Comparison of ENCODE assay signal across 13 mouse cellular contexts in the genomic region with DNA sequence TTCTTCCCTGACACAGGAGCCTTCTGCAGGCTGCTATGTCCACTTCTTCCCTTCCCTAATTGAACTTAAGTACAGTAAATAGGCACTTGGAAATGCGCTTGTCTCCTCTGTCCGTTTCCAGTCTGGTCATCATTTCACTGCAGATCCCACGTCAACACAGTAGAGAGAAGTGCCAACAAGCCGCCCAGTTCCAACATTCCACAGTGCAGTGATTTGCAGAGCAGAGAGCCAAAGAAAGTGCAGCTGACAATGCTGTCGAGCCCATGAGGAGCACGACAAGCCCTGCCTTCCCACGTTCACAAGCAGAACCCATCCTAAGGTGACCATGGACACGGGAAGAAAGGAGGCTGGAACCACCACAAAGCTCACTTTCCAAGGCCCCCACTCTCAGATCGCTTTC. TPM values are rescaled to one million over a fixed set of nuclear protein-coding genes. Genes with fewer than 3 reads are reported as not detected.
A peak's percentile ranks its signal among the peaks of the same experiment; 100 is the strongest.
DNase-seq lines count a peak whose midpoint lies in the region; ATAC-seq lines count a peak whose summit lies in the region.
"Had no signal": no experiment of that assay in that cellular context is flagged by ENCODE, and none has a peak within 500 bp of the region (broad histone marks: within the 10 kb centered on the region; RNA-seq: fewer than 3 reads in every experiment).

No protein-coding gene starts in this region.

- peaks cover 59% of the 10 kb centered on the region for H3K27me3 ChIP-seq in limb, embryonic 13.5 days
- H3K27me3 ChIP-seq in limb, embryonic 10.5 days (ENCODE audit: low read depth, poor library complexity, severe bottlenecking): peaks cover 53% of the 10 kb centered on the region
- H3K27me3 ChIP-seq in heart, embryonic 13.5 days (replicated peaks): peaks cover 83% of the 10 kb centered on the region
- peaks cover 47% of the 10 kb centered on the region for H3K27me3 ChIP-seq in limb, embryonic 15.5 days
- peaks cover 12% of the 10 kb centered on the region; the same call in 1 of the 2 replicates for H3K27me3 ChIP-seq in stomach, embryonic 16.5 days (ENCODE audit: control insufficient read depth, insufficient read depth, low read length)
- H3K27me3 ChIP-seq in kidney, embryonic 14.5 days (ENCODE audit: control insufficient read depth, insufficient read depth, low read length): peaks cover 32% of the 10 kb centered on the region

- peak overlapping the region; percentile 7; the same call in 1 of the 2 replicates for H3K4me3 ChIP-seq in limb, embryonic 13.5 days
- no peak overlapping the region for H3K4me3 ChIP-seq in limb, embryonic 10.5 days
- H3K4me3 ChIP-seq in heart, embryonic 13.5 days: 0 out of 2 replicates have a peak overlapping the region, but pooled peaks have one; percentile 58
- H3K4me3 ChIP-seq in limb, embryonic 15.5 days: peak overlapping the region; percentile 56
- H3K4me3 ChIP-seq in stomach, embryonic 16.5 days (replicated peaks; ENCODE audit: low read length): peak overlapping the region; percentile 49
- H3K4me3 ChIP-seq in kidney, embryonic 14.5 days (ENCODE audit: low read length): no peak overlapping the region
- H3K4me3 ChIP-seq: kidney, embryonic 15.5 days; liver, embryonic 12.5 days; midbrain, embryonic 13.5 days had no signal

- no peaks in the 10 kb centered on the region for H3K36me3 ChIP-seq in limb, embryonic 13.5 days
- H3K36me3 ChIP-seq in limb, embryonic 10.5 days: no peaks in the 10 kb centered on the region
- H3K36me3 ChIP-seq in heart, embryonic 13.5 days: no peaks in the 10 kb centered on the region
- no peaks in the 10 kb centered on the region for H3K36me3 ChIP-seq in limb, embryonic 15.5 days
- H3K36me3 ChIP-seq in stomach, embryonic 16.5 days (ENCODE audit: control insufficient read depth, insufficient read depth, low read length): no peaks in the 10 kb centered on the region
- H3K36me3 ChIP-seq in kidney, embryonic 14.5 days (ENCODE audit: control insufficient read depth, insufficient read depth, low read length): no peaks in the 10 kb centered on the region
- H3K36me3 ChIP-seq: kidney, embryonic 15.5 days; liver, embryonic 12.5 days; midbrain, embryonic 13.5 days had no signal

- 64% methylated on average over 9 of the region's 9 CpGs for WGBS in limb, embryonic 13.5 days
- WGBS in limb, embryonic 10.5 days: 75% methylated on average over 9 of the region's 9 CpGs
- 25% methylated on average over 9 of the region's 9 CpGs for WGBS in heart, embryonic 13.5 days
- whole genome bisulfite sequencing in limb, embryonic 15.5 days: 55% methylated on average over 9 of the region's 9 CpGs
- 52% methylated on average over 9 of the region's 9 CpGs for WGBS in stomach, embryonic 16.5 days
- WGBS in kidney, embryonic 14.5 days: 66% methylated on average over 9 of the region's 9 CpGs

- peaks cover 21% of the 10 kb centered on the region for H3K4me1 ChIP-seq in limb, embryonic 13.5 days
- peaks cover 24% of the 10 kb centered on the region for H3K4me1 ChIP-seq in limb, embryonic 10.5 days
- peaks cover 22% of the 10 kb centered on the region for H3K4me1 ChIP-seq in heart, embryonic 13.5 days
- peaks cover 30% of the 10 kb centered on the region for H3K4me1 ChIP-seq in limb, embryonic 15.5 days
- H3K4me1 ChIP-seq in stomach, embryonic 16.5 days (ENCODE audit: control insufficient read depth, insufficient read depth, low read length): no peaks in the 10 kb centered on the region
- 0 out of 2 replicates have a peak, but pooled peaks cover 5% of the 10 kb centered on the region for H3K4me1 ChIP-seq in kidney, embryonic 14.5 days (ENCODE audit: control insufficient read depth, insufficient read depth, low read length)

- peak overlapping the region; percentile 97 for H3K4me2 ChIP-seq in limb, embryonic 13.5 days (replicated peaks)
- H3K4me2 ChIP-seq in heart, embryonic 13.5 days: peak overlapping the region; percentile 93
- H3K4me2 ChIP-seq in limb, embryonic 15.5 days: peak overlapping the region; percentile 93; the same call in 1 of the 2 replicates
- peak overlapping the region; percentile 92 for H3K4me2 ChIP-seq in stomach, embryonic 16.5 days (ENCODE audit: low read depth, low read length)
- no peak overlapping the region for H3K4me2 ChIP-seq in kidney, embryonic 14.5 days (replicated peaks; ENCODE audit: low read depth, low read length)
- H3K4me2 ChIP-seq: kidney, embryonic 15.5 days; liver, embryonic 12.5 days; midbrain, embryonic 13.5 days had no signal

- ATAC-seq in limb, embryonic 13.5 days (ENCODE audit: low FRiP score, low read depth): no peak
- no peak for ATAC-seq in heart, embryonic 13.5 days (ENCODE audit: extremely low read depth, insufficient number of reproducible peaks, low FRiP score, low TSS enrichment)
- ATAC-seq in limb, embryonic 15.5 days (ENCODE audit: insufficient number of reproducible peaks, low FRiP score, low TSS enrichment, low read depth): no peak
- ATAC-seq in stomach, embryonic 16.5 days (ENCODE audit: insufficient read depth, low FRiP score): no peak
- ATAC-seq in kidney, embryonic 14.5 days (ENCODE audit: low FRiP score, low TSS enrichment): no peak
- ATAC-seq: liver, embryonic 12.5 days; midbrain, embryonic 13.5 days had no signal

- no peak overlapping the region for H3K9ac ChIP-seq in limb, embryonic 13.5 days
- 0 out of 2 replicates have a peak overlapping the region, but pooled peaks have one; percentile 11 for H3K9ac ChIP-seq in heart, embryonic 13.5 days
- H3K9ac ChIP-seq in limb, embryonic 15.5 days: no peak overlapping the region
- H3K9ac ChIP-seq in stomach, embryonic 16.5 days (ENCODE audit: low read length): peak overlapping the region; percentile 38
- no peak overlapping the region for H3K9ac ChIP-seq in kidney, embryonic 14.5 days (ENCODE audit: low read depth, low read length)
- H3K9ac ChIP-seq: kidney, embryonic 15.5 days; liver, embryonic 12.5 days; midbrain, embryonic 13.5 days had no signal

- H3K9me3 ChIP-seq in limb, embryonic 13.5 days: no peaks in the 10 kb centered on the region
- H3K9me3 ChIP-seq in limb, embryonic 10.5 days (replicated peaks): no peaks in the 10 kb centered on the region
- no peaks in the 10 kb centered on the region for H3K9me3 ChIP-seq in heart, embryonic 13.5 days
- H3K9me3 ChIP-seq in limb, embryonic 15.5 days: no peaks in the 10 kb centered on the region
- no peaks in the 10 kb centered on the region for H3K9me3 ChIP-seq in stomach, embryonic 16.5 days (replicated peaks; ENCODE audit: control insufficient read depth, low read length)
- no peaks in the 10 kb centered on the region for H3K9me3 ChIP-seq in kidney, embryonic 14.5 days (ENCODE audit: control insufficient read depth, low read length)
- H3K9me3 ChIP-seq: kidney, embryonic 15.5 days; liver, embryonic 12.5 days; midbrain, embryonic 13.5 days had no signal

- no peak overlapping the region for H3K27ac ChIP-seq in limb, embryonic 13.5 days
- no peak overlapping the region for H3K27ac ChIP-seq in limb, embryonic 10.5 days
- no peak overlapping the region for H3K27ac ChIP-seq in heart, embryonic 13.5 days (replicated peaks)
- H3K27ac ChIP-seq in limb, embryonic 15.5 days: no peak overlapping the region
- H3K27ac ChIP-seq in stomach, embryonic 16.5 days (ENCODE audit: low read length): no peak overlapping the region
- no peak overlapping the region for H3K27ac ChIP-seq in kidney, embryonic 14.5 days (ENCODE audit: low read depth, low read length)
- H3K27ac ChIP-seq: kidney, embryonic 15.5 days; liver, embryonic 12.5 days; midbrain, embryonic 13.5 days had no signal

- DNase-seq in limb, embryonic 10.5 days (ENCODE audit: low spot score): no peak
- no peak for DNase-seq in kidney, adult 8-10 months
- no peak for DNase-seq in spleen, postnatal 10 days (ENCODE audit: low spot score in 2 of 2)
- DNase-seq: adrenal gland, adult 2 months; cerebellum, adult 9-10 months had no signal

RNA-seq across cellular contexts. Expression of a gene that starts 1.7 kb away (rescaled TPM):
- 25.9 and 32.1 TPM in 2 replicates for polyA plus RNA-seq in limb, embryonic 13.5 days (2015; fragmentation: Nextera tagmentation; extraction: Ambion mirVana)
- 0.30 and 0.55 TPM in 2 replicates for polyA plus RNA-seq in limb, embryonic 10.5 days (2016; fragmentation: Nextera tagmentation; extraction: Ambion mirVana)
- polyA plus RNA-seq in heart, embryonic 13.5 days (2015; fragmentation: Nextera tagmentation; extraction: Ambion mirVana): 8.8 and 10.8 TPM in 2 replicates
- 88.8 and 123 TPM in 2 replicates for polyA plus RNA-seq in limb, embryonic 15.5 days (2015; fragmentation: Nextera tagmentation; extraction: Ambion mirVana)
- polyA plus RNA-seq in stomach, embryonic 16.5 days (2015; fragmentation: Nextera tagmentation; extraction: Ambion mirVana): 42.3 and 47.6 TPM in 2 replicates
- 0.11 and 0.24 TPM in 2 replicates for polyA plus RNA-seq in kidney, embryonic 14.5 days (2014; fragmentation: Nextera tagmentation; extraction: Ambion mirVana)

Comparison
In these comparisons a context has a peak if more than half of its experiments do, and no peak if none do; other contexts are left out.
1. H3K4me3 ChIP-seq: peak in limb, embryonic 13.5 days (single experiment), heart, embryonic 13.5 days (single experiment), limb, embryonic 15.5 days (single experiment) and stomach, embryonic 16.5 days (single experiment); none in limb, embryonic 10.5 days (single experiment) and kidney, embryonic 14.5 days (single experiment).
2. H3K9ac ChIP-seq: peak in heart, embryonic 13.5 days (single experiment) and stomach, embryonic 16.5 days (single experiment); none in limb, embryonic 13.5 days (single experiment), limb, embryonic 15.5 days (single experiment) and kidney, embryonic 14.5 days (single experiment).